Mouse (Mus musculus): ENCODE results near the gene Hhatl.
A peak's percentile ranks its signal among the peaks of the same experiment; 100 is the strongest.

The Hhatl gene

GRCm38 (mm10) chr9:121791757-121792521 lies at the start of gene Hhatl:
Hhatl (minus strand) TSS chr9:121792507.
- no peak for DNase-seq

- no peak for DNase-seq
Observed at GRCm38 (mm10) chr9:121839622-121839965, 47.3 kb upstream of the Hhatl start.

GRCm38 (mm10) chr9:121838829-121839621 lies 46.7 kb upstream of the Hhatl start, which contains the start of gene Ccdc13:
Ccdc13 (minus strand) TSS chr9:121839461.
- peak; percentile 60 for DNase-seq

GRCm38 (mm10) chr9:121838008-121838407 lies 45.7 kb upstream of the Hhatl start:
- no peak for DNase-seq

GRCm38 (mm10) chr9:121833825-121834224 lies 41.5 kb upstream of the Hhatl start:
- DNase-seq = no peak

- peak; percentile 76 for DNase-seq
Observed at GRCm38 (mm10) chr9:121830956-121831293, 38.6 kb upstream of the Hhatl start.

- peak; percentile 42 for DNase-seq
Observed at GRCm38 (mm10) chr9:121830243-121830955, 38.1 kb upstream of the Hhatl start.

- no peak for DNase-seq
Observed at GRCm38 (mm10) chr9:121829270-121829992, 37.1 kb upstream of the Hhatl start.

GRCm38 (mm10) chr9:121828314-121828713 lies 36.0 kb upstream of the Hhatl start:
- DNase-seq = no peak

GRCm38 (mm10) chr9:121826356-121826755 lies 34.0 kb upstream of the Hhatl start:
- no peak for DNase-seq

GRCm38 (mm10) chr9:121823991-121824390 lies 31.7 kb upstream of the Hhatl start:
- DNase-seq = no peak

GRCm38 (mm10) chr9:121823051-121823450 lies 30.7 kb upstream of the Hhatl start:
- no peak for DNase-seq

- no peak for DNase-seq
Observed at GRCm38 (mm10) chr9:121822585-121822991, 30.3 kb upstream of the Hhatl start.

- DNase-seq = no peak
Observed at GRCm38 (mm10) chr9:121820765-121821164, 28.5 kb upstream of the Hhatl start.

- DNase-seq = no peak
Observed at GRCm38 (mm10) chr9:121819771-121820471, 27.6 kb upstream of the Hhatl start.

- DNase-seq = no peak
Observed at GRCm38 (mm10) chr9:121819073-121819770, 26.9 kb upstream of the Hhatl start.

- DNase-seq = no peak
Observed at GRCm38 (mm10) chr9:121815183-121815582, 22.9 kb upstream of the Hhatl start.

GRCm38 (mm10) chr9:121810081-121810821 lies 17.9 kb upstream of the Hhatl start:
- DNase-seq = no peak

GRCm38 (mm10) chr9:121808511-121808910 lies 16.2 kb upstream of the Hhatl start:
- DNase-seq = no peak

- DNase-seq = no peak
Observed at GRCm38 (mm10) chr9:121807947-121808346, 15.6 kb upstream of the Hhatl start.

GRCm38 (mm10) chr9:121807546-121807945 lies 15.2 kb upstream of the Hhatl start:
- no peak for DNase-seq

Measured in liver (tissue).